Mouse (Mus musculus): ENCODE data around the gene Mdp1. TPM values are rescaled to one million over a fixed set of nuclear protein-coding genes. Genes with fewer than 3 reads are reported as not detected.

The Mdp1 gene
- polyA plus RNA-seq (2017; shearing (Covaris generic)) = 100 to 1,000 TPM in 1 of 2 experiments, 10 to 100 TPM in 1; 97.3 to 101 TPM

GRCm38 (mm10) chr14:55659960-55660573 is at the start of gene Mdp1:
Gene Mdp1, minus strand, starts transcription at chr14:55660508.

GRCm38 (mm10) chr14:55681160-55682117 is 21.1 kb upstream of the Mdp1 start, which contains the start of gene Tinf2:
Gene Tinf2, minus strand, starts transcription at chr14:55681820.

GRCm38 (mm10) chr14:55671833-55672740 is 11.8 kb upstream of the Mdp1 start, which contains the start of the genes Gmpr2 and Nedd8:
Gene Gmpr2, plus strand, starts transcription at chr14:55671941.
Gene Nedd8, minus strand, starts transcription at chr14:55672124.

GRCm38 (mm10) chr14:55649884-55650283 is 10.4 kb downstream of the Mdp1 start, which contains the start of gene Tssk4:
Gene Tssk4, plus strand, starts transcription at chr14:55650184.

GRCm38 (mm10) chr14:55643060-55643907 is 17.0 kb downstream of the Mdp1 start, which contains the start of gene Tm9sf1:
Gene Tm9sf1, minus strand, starts transcription at chr14:55643806.

GRCm38 (mm10) chr14:55637795-55638194 is 22.5 kb downstream of the Mdp1 start, which contains the start of gene Gm49378:
Gene Gm49378, minus strand, starts transcription at chr14:55637895.

GRCm38 (mm10) chr14:55635523-55636007 is 24.7 kb downstream of the Mdp1 start, which contains the start of gene Ipo4:
Gene Ipo4, minus strand, starts transcription at chr14:55635957.

GRCm38 (mm10) chr14:55617822-55618221 is 42.5 kb downstream of the Mdp1 start, which contains the start of gene Rec8:
Gene Rec8, plus strand, starts transcription at chr14:55618037.

Other genes with a start within 250 kb of the Mdp1 start
- 10 to 100 TPM; 35.9 to 39.8 TPM for gene Dhrs4, start 181.8 kb downstream of the Mdp1 start, polyA plus RNA-seq (2017; shearing (Covaris generic))
- gene Carmil3, start 169.9 kb downstream of the Mdp1 start, polyA plus RNA-seq (2017; shearing (Covaris generic)) = 1 to 10 TPM in 1 of 2 experiments, under 1 TPM in 1; 0.57 to 3.5 TPM
- 1 to 10 TPM in 1 of 2 experiments, under 1 TPM in 1; 0.18 to 1.1 TPM for gene Cpne6, start 150.1 kb downstream of the Mdp1 start, polyA plus RNA-seq (2017; shearing (Covaris generic))
- gene Nrl, start 135.5 kb downstream of the Mdp1 start, polyA plus RNA-seq (2017; shearing (Covaris generic)) = 1 to 10 TPM in 1 of 2 experiments, under 1 TPM in 1; 0.36 to 1.6 TPM
- gene Pck2, start 120.2 kb downstream of the Mdp1 start, polyA plus RNA-seq (2017; shearing (Covaris generic)) = 10 to 100 TPM; 21.5 to 51.6 TPM
- 100 to 1,000 TPM; 141 to 145 TPM for gene Dcaf11, start 100.5 kb downstream of the Mdp1 start, polyA plus RNA-seq (2017; shearing (Covaris generic))
- gene A730061H03Rik, start 100.1 kb downstream of the Mdp1 start, polyA plus RNA-seq (2017; shearing (Covaris generic)) = 1 to 10 TPM; 4.4 to 6.9 TPM
- not detected for gene Fitm1, start 84.9 kb downstream of the Mdp1 start, polyA plus RNA-seq (2017; shearing (Covaris generic))
- gene Psme1, start 82.4 kb downstream of the Mdp1 start, polyA plus RNA-seq (2017; shearing (Covaris generic)) = 1,000 to 10,000 TPM; 1,004 to 1,125 TPM
- 10 to 100 TPM; 32.7 to 34.1 TPM for gene Emc9, start 75.2 kb downstream of the Mdp1 start, polyA plus RNA-seq (2017; shearing (Covaris generic))
- 100 to 1,000 TPM; 686 to 830 TPM for gene Psme2, start 69.4 kb downstream of the Mdp1 start, polyA plus RNA-seq (2017; shearing (Covaris generic))
- 10 to 100 TPM; 61.0 to 75.2 TPM for gene Rnf31, start 68.8 kb downstream of the Mdp1 start, polyA plus RNA-seq (2017; shearing (Covaris generic))
- 100 to 1,000 TPM; 149 to 175 TPM for gene Irf9, start 56.9 kb downstream of the Mdp1 start, polyA plus RNA-seq (2017; shearing (Covaris generic))
- 10 to 100 TPM in 1 of 2 experiments, 1 to 10 TPM in 1; 2.7 to 16.9 TPM for gene Rec8, start 42.5 kb downstream of the Mdp1 start, polyA plus RNA-seq (2017; shearing (Covaris generic))
- gene Ipo4, start 24.6 kb downstream of the Mdp1 start, polyA plus RNA-seq (2017; shearing (Covaris generic)) = 10 to 100 TPM; 50.2 to 65.2 TPM
- gene Gm49378, start 22.6 kb downstream of the Mdp1 start, polyA plus RNA-seq (2017; shearing (Covaris generic)) = 1 to 10 TPM; 1.4 to 3.0 TPM
- 10 to 100 TPM; 73.1 to 82.7 TPM for gene Tm9sf1, start 16.7 kb downstream of the Mdp1 start, polyA plus RNA-seq (2017; shearing (Covaris generic))
- gene Tssk4, start 10.3 kb downstream of the Mdp1 start, polyA plus RNA-seq (2017; shearing (Covaris generic)) = 1 to 10 TPM; 1.4 to 2.1 TPM
- gene Gmpr2, start 11.4 kb upstream of the Mdp1 start, polyA plus RNA-seq (2017; shearing (Covaris generic)) = 10 to 100 TPM; 41.6 to 61.3 TPM
- gene Nedd8, start 11.6 kb upstream of the Mdp1 start, polyA plus RNA-seq (2017; shearing (Covaris generic)) = 100 to 1,000 TPM; 358 to 380 TPM
- 10 to 100 TPM; 57.8 to 66.2 TPM for gene Tinf2, start 21.3 kb upstream of the Mdp1 start, polyA plus RNA-seq (2017; shearing (Covaris generic))
- gene Tgm1, start 53.4 kb upstream of the Mdp1 start, polyA plus RNA-seq (2017; shearing (Covaris generic)) = under 1 TPM; 0.14 to 0.76 TPM
- gene Rabggta, start 61.8 kb upstream of the Mdp1 start, polyA plus RNA-seq (2017; shearing (Covaris generic)) = 10 to 100 TPM; 54.5 to 89.6 TPM
- 10 to 100 TPM; 21.9 to 45.9 TPM for gene Dhrs1, start 85.2 kb upstream of the Mdp1 start, polyA plus RNA-seq (2017; shearing (Covaris generic))
- 10 to 100 TPM; 45.0 to 53.1 TPM for gene Nop9, start 85.2 kb upstream of the Mdp1 start, polyA plus RNA-seq (2017; shearing (Covaris generic))
- gene Cideb, start 98.0 kb upstream of the Mdp1 start, polyA plus RNA-seq (2017; shearing (Covaris generic)) = not detected
- 1 to 10 TPM in 1 of 2 experiments, under 1 TPM in 1; 0.35 to 1.1 TPM for gene Ltb4r2, start 100.9 kb upstream of the Mdp1 start, polyA plus RNA-seq (2017; shearing (Covaris generic))
- 10 to 100 TPM in 1 of 2 experiments, 1 to 10 TPM in 1; 1.2 to 10.9 TPM for gene Ltb4r1, start 105.5 kb upstream of the Mdp1 start, polyA plus RNA-seq (2017; shearing (Covaris generic))
- under 1 TPM; 0.04 to 0.45 TPM for gene Adcy4, start 123.6 kb upstream of the Mdp1 start, polyA plus RNA-seq (2017; shearing (Covaris generic))
- 10 to 100 TPM; 62.4 to 75.6 TPM for gene Ripk3, start 128.4 kb upstream of the Mdp1 start, polyA plus RNA-seq (2017; shearing (Covaris generic))
- 1 to 10 TPM in 1 of 2 experiments, not detected in 1; 1.6 TPM for gene Nfatc4, start 162.6 kb upstream of the Mdp1 start, polyA plus RNA-seq (2017; shearing (Covaris generic))
- 1 to 10 TPM in 1 of 2 experiments, under 1 TPM in 1; 0.22 to 1.5 TPM for gene Nynrin, start 193.5 kb upstream of the Mdp1 start, polyA plus RNA-seq (2017; shearing (Covaris generic))
- under 1 TPM; 0.33 to 0.48 TPM for gene Cbln3, start 223.9 kb upstream of the Mdp1 start, polyA plus RNA-seq (2017; shearing (Covaris generic))
- 10 to 100 TPM; 67.6 to 78.9 TPM for gene Khnyn, start 224.4 kb upstream of the Mdp1 start, polyA plus RNA-seq (2017; shearing (Covaris generic))
- 10 to 100 TPM; 72.3 to 79.5 TPM for gene Sdr39u1, start 239.8 kb upstream of the Mdp1 start, polyA plus RNA-seq (2017; shearing (Covaris generic))

Measured in inflammation-experienced regulatory T-cells (primary cell).